Mouse (Mus musculus) CD4-positive, CD25-positive, alpha-beta regulatory T cell, adult 2 months (primary cell): Measurements from ENCODE around the gene March4.
A peak's percentile ranks its signal among the peaks of the same experiment; 100 is the strongest.

Experiments
- DNase-seq: peaks from one replicate; pipeline ENCODE4 v3.0.0-alpha.2; 2012; ENCODE audit warnings: low read depth, low spot score

Gene March4

DNA sequence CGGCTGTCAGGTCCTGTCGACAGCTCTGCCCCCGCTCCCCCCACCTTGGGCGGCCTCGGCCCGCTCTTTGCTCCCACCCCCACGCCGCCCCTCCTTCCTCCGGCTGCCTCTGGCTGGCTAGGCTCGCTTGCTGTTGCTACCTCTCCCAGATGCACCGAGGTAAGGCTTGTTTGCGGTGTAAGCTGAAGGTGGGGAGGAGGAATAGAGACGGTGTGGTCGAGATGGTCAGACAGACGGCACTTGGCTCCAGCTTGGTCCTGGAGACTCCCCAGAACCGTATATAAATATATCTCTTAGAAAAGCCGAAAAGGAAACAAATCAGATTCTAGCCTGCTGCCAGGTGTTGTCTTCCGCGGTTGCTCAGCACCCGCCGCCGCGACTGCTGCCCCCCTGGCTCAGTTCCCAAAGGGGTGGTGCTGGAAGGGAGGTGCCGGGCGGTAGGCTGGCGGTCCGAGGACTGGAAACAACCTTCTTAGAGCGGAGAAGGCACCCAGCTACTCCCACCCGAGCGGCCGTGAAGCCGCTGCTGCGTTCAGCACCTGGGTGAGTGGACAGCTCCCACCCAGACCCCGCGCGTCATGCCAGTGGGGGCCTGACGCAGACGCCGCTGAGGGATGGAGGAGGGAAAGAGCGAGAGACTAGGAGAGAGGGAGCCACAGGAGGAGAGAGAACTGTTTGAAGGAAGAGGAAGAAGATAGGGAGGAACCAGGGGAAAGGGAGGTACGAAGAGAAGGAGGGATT lies at the start of gene March4:
March4 (minus strand) TSS at position 320 of the 741 bp plus-strand sequence.
- peak; percentile 4 for DNase-seq

DNA sequence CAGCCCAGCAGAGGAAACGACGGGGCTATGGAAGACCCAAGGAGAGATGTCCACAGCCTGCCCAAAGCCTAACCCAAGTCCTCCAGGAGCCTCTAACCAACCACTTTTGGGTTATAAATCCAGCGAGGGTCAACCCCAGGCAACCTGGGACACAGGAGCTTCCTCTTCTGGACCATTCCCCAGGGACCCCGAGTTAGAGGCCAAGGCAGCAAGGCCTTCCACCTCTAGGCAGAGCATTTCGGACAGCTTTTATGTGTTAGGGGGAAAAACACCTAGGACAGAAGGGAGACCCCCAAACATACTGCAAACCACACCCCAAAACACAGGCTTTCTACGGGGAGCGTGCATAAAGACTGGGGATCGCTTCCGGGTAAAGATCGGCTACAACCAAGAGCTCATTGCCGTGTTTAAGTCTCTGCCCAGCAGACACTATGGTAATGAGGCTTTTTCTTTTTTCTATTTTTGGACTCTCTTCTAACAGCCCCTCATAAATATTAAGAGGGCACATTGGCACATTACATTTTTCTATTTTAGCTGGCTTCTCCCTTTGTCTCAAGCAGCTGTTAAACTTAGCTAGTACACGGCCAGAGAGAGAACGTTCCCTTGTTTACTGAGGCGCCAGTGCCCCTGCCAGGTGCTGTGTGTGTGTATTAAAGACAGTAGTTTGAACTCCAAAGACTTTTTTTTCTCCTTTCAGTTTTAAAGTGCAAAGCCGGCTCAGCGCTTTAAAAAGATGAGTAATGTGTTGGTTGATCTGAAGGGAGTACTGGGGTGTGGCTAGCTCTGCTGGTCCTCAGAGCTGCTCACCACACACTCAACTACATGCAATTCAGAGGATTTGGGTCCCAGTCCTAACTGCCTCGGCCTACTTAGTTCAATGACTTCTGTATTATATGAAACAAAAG lies 49.5 kb upstream of the March4 start:
- no peak for DNase-seq

GRCm38 (mm10) chr1:72583906-72584305 lies 47.2 kb upstream of the March4 start:
- DNase-seq, result no peak

GRCm38 (mm10) chr1:72582947-72583731 lies 46.4 kb upstream of the March4 start, which contains the start of gene Smarcal1:
Gene Smarcal1 (plus strand): TSS chr1:72583251.
- peak; percentile 96 for DNase-seq

DNA sequence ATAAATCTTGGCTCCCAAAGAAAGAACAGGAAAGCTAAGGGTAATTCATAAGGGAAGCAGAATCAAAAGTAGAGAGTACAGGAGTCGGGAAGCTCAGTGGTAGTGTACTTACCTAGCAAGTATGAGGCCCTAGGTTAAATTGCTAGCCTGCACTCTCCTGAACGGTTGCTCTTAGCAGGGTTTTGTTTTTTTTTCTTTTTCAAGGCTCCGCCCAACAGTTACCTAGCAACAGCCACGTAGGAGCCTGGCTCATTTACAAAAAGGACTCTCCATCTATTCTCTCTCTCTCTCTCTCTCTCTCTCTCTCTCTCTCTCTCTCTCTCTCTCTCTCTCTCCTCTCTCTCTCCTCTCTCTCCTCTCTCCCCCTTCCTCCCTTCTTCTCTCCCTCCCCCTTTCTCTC lies 42.1 kb upstream of the March4 start:
- DNase-seq, result peak; percentile 56

- peak; percentile 7 for DNase-seq
Observed at GRCm38 (mm10) chr1:72578351-72578750, 41.6 kb upstream of the March4 start.

GRCm38 (mm10) chr1:72577481-72577922 lies 40.8 kb upstream of the March4 start:
- DNase-seq, result no peak

GRCm38 (mm10) chr1:72575121-72575520 lies 38.4 kb upstream of the March4 start:
- peak; percentile 32 for DNase-seq

GRCm38 (mm10) chr1:72574608-72575007 lies 37.9 kb upstream of the March4 start:
- no peak for DNase-seq

DNA sequence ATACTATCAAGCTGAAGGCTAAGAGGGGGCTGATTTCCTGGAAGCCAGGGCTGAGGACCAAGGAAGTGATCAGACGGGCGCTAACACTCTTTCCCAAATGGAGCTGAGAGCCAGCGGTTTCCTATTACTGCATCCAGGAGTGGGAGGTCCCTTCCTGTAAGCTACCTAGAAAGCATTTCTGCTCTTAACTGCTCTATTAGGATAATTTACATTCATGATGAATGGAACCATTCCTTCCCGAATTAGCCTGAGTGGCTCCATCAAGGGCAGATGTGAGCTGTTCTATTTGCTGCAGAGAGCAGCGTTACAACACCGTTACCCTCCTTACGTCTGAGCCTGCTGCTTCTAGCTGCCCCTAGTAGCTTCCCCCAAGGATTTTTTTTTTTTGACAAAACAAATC lies 37.3 kb upstream of the March4 start:
- no peak for DNase-seq

- DNase-seq, result no peak
Observed at GRCm38 (mm10) chr1:72568725-72569124, 32.0 kb upstream of the March4 start.

GRCm38 (mm10) chr1:72567056-72567455 lies 30.3 kb upstream of the March4 start:
- no peak for DNase-seq

DNA sequence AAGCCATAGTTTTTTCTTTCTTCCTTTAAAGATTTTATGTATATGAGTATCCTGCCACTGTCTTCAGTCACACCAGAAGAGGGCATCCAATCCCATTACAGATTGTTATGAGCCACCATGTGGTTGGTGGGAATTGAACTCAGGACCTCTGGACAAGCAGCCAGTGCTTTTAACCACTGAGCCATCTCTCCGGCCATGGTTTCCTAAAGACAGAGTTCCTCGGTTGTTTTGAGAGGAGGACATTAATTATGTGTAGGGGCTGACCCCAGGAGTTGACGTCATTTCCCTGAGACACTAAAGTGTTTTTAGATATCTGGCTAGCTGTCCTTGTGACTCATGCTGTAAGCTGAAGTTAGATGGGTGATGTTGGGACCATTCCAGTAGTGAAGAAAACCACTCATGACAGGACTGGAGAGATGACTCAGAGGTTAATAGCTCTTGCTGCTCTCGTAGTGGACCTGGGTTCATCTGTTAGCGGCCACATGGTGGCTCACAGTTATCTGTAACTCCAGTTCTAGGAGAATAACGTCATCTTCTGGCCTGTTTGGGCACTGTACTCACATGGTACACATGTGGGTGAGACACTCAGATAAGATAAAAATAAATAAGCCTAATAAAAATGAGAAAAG lies 27.7 kb upstream of the March4 start:
- no peak for DNase-seq

DNA sequence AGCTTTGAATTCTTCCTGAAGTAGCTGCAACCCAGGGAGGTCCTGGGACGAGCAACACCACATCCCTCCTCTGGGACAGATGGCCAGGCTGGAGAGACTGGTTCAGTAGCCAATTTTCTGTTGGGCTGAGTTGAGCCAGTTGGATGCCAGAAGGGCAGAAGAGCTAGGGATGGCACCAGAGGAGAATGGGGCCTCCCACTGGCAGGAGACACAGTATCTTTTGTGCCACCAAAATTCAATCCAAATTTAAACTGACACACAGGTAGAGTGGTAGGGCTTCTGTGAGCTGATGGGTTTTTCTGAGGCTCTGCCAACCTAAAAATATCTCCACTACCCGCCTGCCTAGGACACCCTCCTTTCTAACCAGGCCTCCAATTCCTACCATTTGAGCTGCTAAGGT lies 21.9 kb upstream of the March4 start:
- DNase-seq, result no peak

DNA sequence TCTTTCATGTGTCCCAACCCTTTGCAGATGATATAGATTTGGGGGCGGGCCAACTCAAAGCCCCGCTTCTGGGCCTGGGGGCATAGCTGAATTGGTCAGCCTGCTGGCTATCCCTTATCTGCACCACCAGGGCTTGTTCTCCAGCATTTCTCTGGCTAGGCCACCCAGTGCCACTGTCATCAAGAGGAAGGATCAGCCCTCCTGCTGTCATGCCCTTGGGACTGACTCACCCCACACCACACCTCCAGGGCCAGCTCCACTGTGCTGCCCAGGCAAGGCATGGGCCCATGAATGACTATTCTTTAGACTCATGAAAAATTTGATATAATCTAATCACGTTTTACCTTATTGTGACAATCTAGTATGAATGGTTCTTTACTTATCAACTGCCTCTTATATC lies 19.7 kb upstream of the March4 start:
- DNase-seq, result no peak

GRCm38 (mm10) chr1:72550317-72550716 lies 13.6 kb upstream of the March4 start:
- no peak for DNase-seq

DNA sequence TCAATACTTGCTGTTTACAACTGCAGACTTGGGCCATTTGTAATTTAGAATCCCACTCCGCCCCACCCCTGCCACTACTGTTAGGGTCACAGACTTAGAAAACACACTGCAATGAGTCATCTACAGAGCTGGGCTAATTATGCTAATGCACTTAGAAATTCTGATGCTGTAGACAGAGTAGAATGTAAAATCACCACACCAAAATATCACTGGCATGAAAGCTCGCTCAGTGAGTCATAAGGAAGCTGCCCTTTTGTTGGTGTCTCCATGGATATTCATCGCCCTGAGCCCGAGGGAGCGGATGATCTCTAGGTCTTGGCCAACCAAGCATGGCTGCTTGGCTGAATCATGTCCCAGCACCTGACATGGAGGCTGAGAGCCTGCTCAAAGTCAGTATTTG lies 1.5 kb upstream of the March4 start:
- no peak for DNase-seq

DNA sequence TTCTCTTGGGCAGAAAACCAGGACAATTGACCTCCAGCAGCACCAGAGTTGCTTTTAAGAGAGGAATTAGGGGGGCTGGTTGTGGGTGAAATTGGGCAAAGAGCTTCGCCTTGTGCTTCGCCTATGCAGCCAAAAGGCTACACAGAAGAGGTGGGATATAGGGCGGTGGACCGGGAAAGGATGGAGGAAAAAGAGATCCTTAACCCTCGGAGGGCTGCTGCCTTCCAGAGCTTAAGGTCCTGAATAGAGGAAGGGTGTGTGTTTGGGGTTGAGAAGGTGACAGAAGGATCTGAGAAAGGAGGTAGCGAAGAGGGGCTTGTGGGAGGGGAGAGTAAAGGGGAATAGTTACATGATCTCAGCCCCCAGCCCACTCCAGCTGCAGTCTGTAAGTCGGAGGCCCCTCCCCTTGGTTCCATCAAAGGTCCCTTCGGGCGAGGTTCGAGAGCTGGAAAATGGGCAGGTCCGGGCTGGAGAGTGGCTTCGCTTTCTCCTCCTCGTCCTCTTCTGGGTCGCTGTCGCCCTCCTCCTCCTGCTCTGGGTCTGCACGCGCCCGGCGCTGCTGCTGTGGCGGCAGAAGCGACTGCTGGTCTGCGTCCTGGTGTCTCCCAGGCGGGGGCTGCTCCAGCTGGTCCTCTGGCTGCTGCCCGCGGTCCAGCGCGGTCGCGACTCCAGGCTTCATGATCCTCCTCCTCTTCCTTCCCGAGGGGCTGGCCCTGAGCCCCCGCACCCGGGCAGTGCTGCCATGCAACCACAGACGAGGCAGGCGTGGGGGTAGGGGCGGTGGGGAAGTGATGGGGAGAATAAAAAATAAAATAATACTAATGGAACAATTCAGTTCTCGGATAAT lies 782 bp downstream of the March4 start:
- no peak for DNase-seq

- no peak for DNase-seq
Observed at GRCm38 (mm10) chr1:72533439-72533838, 3.3 kb downstream of the March4 start.

DNA sequence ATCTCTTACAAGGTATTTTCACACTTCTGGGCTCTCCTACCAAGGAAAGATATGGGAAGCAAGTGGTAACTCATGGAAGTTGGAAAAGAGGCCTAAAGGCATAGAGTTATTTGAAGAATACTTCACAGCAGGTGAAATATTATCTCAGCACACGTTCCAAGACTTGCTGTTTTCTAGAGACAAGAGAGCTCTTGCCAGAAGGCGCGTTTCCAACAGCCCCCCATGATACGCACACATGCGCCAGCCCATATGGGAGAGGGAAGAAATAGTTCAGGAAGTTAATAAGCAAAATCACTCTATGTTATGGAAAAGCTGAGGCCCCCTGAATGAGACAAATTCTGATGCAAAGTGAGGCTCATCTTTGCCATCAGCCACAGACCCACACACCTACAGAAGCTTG lies 3.8 kb downstream of the March4 start:
- no peak for DNase-seq
